Mouse (Mus musculus) cerebellum, postnatal 25 days (tissue): Measurements from ENCODE around the gene Gclc.
A peak's percentile ranks its signal among the peaks of the same experiment; 100 is the strongest.
"Not testable (repeated sequence)": the region's sequence is repeated elsewhere in the genome, so short reads cannot be mapped to it uniquely, and the experiment has no call there.

Experiments used
- DNase-seq, 2 experiments: peaks; one replicate each; pipeline ENCODE4 v3.0.0; 2021; ENCODE audit warnings: mixed read lengths in 2 of 2

Gclc gene

GRCm38 (mm10) chr9:77748292-77748691 lies 6.0 kb upstream of the Gclc start:
- DNase-seq: not testable (repeated sequence)

GRCm38 (mm10) chr9:77750133-77751060 lies 3.9 kb upstream of the Gclc start:
- peak; percentile 97 to 98 for DNase-seq

- no peak for DNase-seq
Observed at GRCm38 (mm10) chr9:77751091-77751521, 3.2 kb upstream of the Gclc start.

- peak; percentile 83 to 86 for DNase-seq
Observed at GRCm38 (mm10) chr9:77754728-77755402, 530 bp downstream of the Gclc start.

GRCm38 (mm10) chr9:77755403-77755784 lies 1.1 kb downstream of the Gclc start:
- no peak for DNase-seq

- DNase-seq: no peak
Observed at GRCm38 (mm10) chr9:77756076-77756475, 1.7 kb downstream of the Gclc start.

GRCm38 (mm10) chr9:77757331-77757730 lies 3.0 kb downstream of the Gclc start:
- DNase-seq: no peak

GRCm38 (mm10) chr9:77758481-77758880 lies 4.1 kb downstream of the Gclc start:
- DNase-seq: no peak

GRCm38 (mm10) chr9:77759111-77759510 lies 4.8 kb downstream of the Gclc start:
- no peak for DNase-seq

GRCm38 (mm10) chr9:77759756-77760155 lies 5.4 kb downstream of the Gclc start:
- no peak for DNase-seq

- no peak for DNase-seq
Observed at GRCm38 (mm10) chr9:77766218-77766617, 11.9 kb downstream of the Gclc start.

GRCm38 (mm10) chr9:77766767-77767166 lies 12.4 kb downstream of the Gclc start:
- no peak for DNase-seq

- no peak for DNase-seq
Observed at GRCm38 (mm10) chr9:77770909-77771308, 16.6 kb downstream of the Gclc start.

GRCm38 (mm10) chr9:77771330-77771729 lies 17.0 kb downstream of the Gclc start:
- no peak for DNase-seq

GRCm38 (mm10) chr9:77771765-77772383 lies 17.5 kb downstream of the Gclc start:
- DNase-seq: no peak

GRCm38 (mm10) chr9:77776720-77777515 lies 22.6 kb downstream of the Gclc start:
- DNase-seq: no peak

GRCm38 (mm10) chr9:77777622-77778021 lies 23.3 kb downstream of the Gclc start:
- DNase-seq: no peak

GRCm38 (mm10) chr9:77779711-77780110 lies 25.4 kb downstream of the Gclc start:
- no peak for DNase-seq

GRCm38 (mm10) chr9:77781453-77782163 lies 27.3 kb downstream of the Gclc start:
- no peak for DNase-seq

- no peak for DNase-seq
Observed at GRCm38 (mm10) chr9:77782201-77782600, 27.9 kb downstream of the Gclc start.

- DNase-seq: no peak
Observed at GRCm38 (mm10) chr9:77783006-77783405, 28.7 kb downstream of the Gclc start.

- DNase-seq: no peak
Observed at GRCm38 (mm10) chr9:77785466-77785865, 31.1 kb downstream of the Gclc start.
